13 mouse cellular contexts compared by ENCODE assay signal in the genomic region with DNA sequence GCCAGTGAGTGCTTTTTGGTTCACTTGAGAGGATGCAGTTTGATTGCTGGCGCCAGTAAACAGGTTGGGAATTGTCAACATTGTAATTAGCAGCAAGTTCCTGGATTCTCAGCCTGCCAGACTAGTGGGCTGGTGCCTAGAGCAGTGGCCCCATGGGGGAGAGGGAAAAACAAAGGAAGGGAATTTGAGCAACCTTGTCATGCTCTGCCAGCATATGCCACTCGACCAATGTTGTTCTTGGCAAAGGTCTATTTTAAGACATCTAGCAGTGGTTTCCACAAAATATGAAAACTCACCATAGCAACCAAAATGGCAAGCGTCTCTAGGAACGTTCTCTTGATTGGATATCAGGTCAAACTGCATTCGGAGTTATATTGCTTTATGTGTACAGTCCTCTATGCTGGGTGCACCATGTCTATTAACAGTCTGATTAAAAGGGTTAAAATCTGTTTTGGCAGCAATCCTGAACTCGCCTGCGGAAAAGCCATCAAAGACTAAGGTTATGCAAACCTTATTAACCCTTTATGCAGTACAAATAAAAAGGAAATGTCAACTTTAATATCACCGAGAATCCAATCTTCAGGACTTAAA.
DNase-seq lines count a peak whose midpoint lies in the region; ATAC-seq lines count a peak whose summit lies in the region.
"Had no signal": no experiment of that assay in that cellular context is flagged by ENCODE, and none has a peak within 500 bp of the region (broad histone marks: within the 10 kb centered on the region; RNA-seq: fewer than 3 reads in every experiment).

No protein-coding gene starts in this region.

- H3K4me3 ChIP-seq in embryonic facial prominence, embryonic 14.5 days (ENCODE audit: low read depth, low read length) = no peak overlapping the region
- H3K4me3 ChIP-seq: limb, embryonic 12.5 days had no signal

- peak; percentile 18 for DNase-seq in cerebellum, adult 9-11 months
- no peak for DNase-seq in cerebellum, adult 11-12 months
- peak; percentile 46 for DNase-seq in left cerebral cortex, postnatal 4 days
- no peak for DNase-seq in left cerebral cortex, postnatal 25 days (ENCODE audit: low spot score in 2 of 2)
- DNase-seq in embryonic facial prominence, embryonic 14.5 days (ENCODE audit: low spot score) = peak; percentile 65
- DNase-seq in lung, postnatal 10 days = peak; percentile 7
- no peak for DNase-seq in embryo, embryonic 9.5 days (ENCODE audit: extremely low spot score)
- DNase-seq: heart, postnatal 14 days; kidney, adult 8-10 months; thymus, postnatal 25 days had no signal

- no peak overlapping the region for H3K9ac ChIP-seq in embryonic facial prominence, embryonic 14.5 days (ENCODE audit: low read depth, low read length)
- H3K9ac ChIP-seq: limb, embryonic 12.5 days had no signal

- no peak overlapping the region for H3K4me2 ChIP-seq in embryonic facial prominence, embryonic 14.5 days (ENCODE audit: low read depth, low read length)
- H3K4me2 ChIP-seq: limb, embryonic 12.5 days had no signal

- ATAC-seq in embryonic facial prominence, embryonic 14.5 days (ENCODE audit: low read depth) = peak; percentile 79; the same call in 1 of the 2 replicates
- no peak for ATAC-seq in inflammation-experienced regulatory T-cells, adult 6 months

- no peaks in the 10 kb centered on the region; the same call in 1 of the 2 replicates for H3K4me1 ChIP-seq in embryonic facial prominence, embryonic 14.5 days (ENCODE audit: control insufficient read depth, insufficient read depth, low read length)

- no peaks in the 10 kb centered on the region for H3K9me3 ChIP-seq in embryonic facial prominence, embryonic 14.5 days (ENCODE audit: control insufficient read depth, low read length)
- H3K9me3 ChIP-seq: limb, embryonic 12.5 days had no signal

- H3K27me3 ChIP-seq in embryonic facial prominence, embryonic 14.5 days (replicated peaks; ENCODE audit: control insufficient read depth, insufficient read depth, low read length) = no peaks in the 10 kb centered on the region
- H3K27me3 ChIP-seq: limb, embryonic 12.5 days had no signal

- intact Hi-C loops in left cerebral cortex, postnatal 4 days (cut with DNase I) = no loop called here
- intact Hi-C loops in left cerebral cortex, postnatal 25 days (cut with DNase I) = no loop called here

- no peak overlapping the region for H3K27ac ChIP-seq in embryonic facial prominence, embryonic 14.5 days (replicated peaks; ENCODE audit: low read depth, low read length)
- H3K27ac ChIP-seq: limb, embryonic 12.5 days; macrophage had no signal

- no peaks in the 10 kb centered on the region for H3K36me3 ChIP-seq in embryonic facial prominence, embryonic 14.5 days (ENCODE audit: control insufficient read depth, insufficient read depth, low read length)
- H3K36me3 ChIP-seq: limb, embryonic 12.5 days had no signal

- 35% methylated on average over 8 of the region's 8 CpGs for WGBS in embryonic facial prominence, embryonic 14.5 days

Comparison
In these comparisons a context has a peak if more than half of its experiments do, and no peak if none do; other contexts are left out.
1. DNase-seq: peak in cerebellum, adult 9-11 months (single experiment), left cerebral cortex, postnatal 4 days (single experiment), embryonic facial prominence, embryonic 14.5 days (single experiment) and lung, postnatal 10 days (single experiment); none in cerebellum, adult 11-12 months (single experiment), left cerebral cortex, postnatal 25 days (0 of 2) and embryo, embryonic 9.5 days (single experiment).